Mouse (Mus musculus): ENCODE results near the gene Tm4sf19.

GRCm38 (mm10) chr16:32396541-32396835 lies 3.8 kb upstream of the Tm4sf19 start:
- TF ChIP-seq CTCF (IDR thresholded peaks at IDR 0.05; ENCODE audit: low read depth) (no peak), EP300 (IDR thresholded peaks at IDR 0.05; ENCODE audit: low read depth) (no peak)

Data from liver, postnatal 0 days (tissue).